In the genomic region with DNA sequence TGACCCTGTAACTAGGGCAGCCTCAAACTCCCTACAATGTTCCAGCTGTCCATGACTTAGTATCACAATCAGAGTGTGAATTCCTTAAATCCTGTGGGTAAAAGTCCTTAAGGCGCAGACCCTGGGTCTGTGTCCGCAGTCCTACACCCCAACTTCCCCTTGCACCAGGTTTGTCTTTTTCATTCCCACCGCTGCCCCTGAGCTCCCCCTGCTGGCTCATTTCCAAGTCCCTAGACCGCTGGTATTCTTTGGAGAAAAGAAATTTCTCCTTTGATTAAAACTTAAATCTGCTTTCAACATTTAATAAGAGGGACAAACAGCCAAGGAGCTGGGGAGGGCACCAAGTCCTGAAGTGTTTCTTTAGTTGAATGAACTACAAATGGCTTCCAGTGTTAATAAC, we compare ENCODE assay signal across 10 mouse cellular contexts. TPM values are rescaled to one million over a fixed set of nuclear protein-coding genes. Genes with fewer than 3 reads are reported as not detected.
A peak's percentile ranks its signal among the peaks of the same experiment; 100 is the strongest.
DNase-seq lines count a peak whose midpoint lies in the region; ATAC-seq and TF ChIP-seq lines count a peak whose summit lies in the region.
"Had no signal": no experiment of that assay in that cellular context is flagged by ENCODE, and none has a peak within 500 bp of the region (broad histone marks: within the 10 kb centered on the region; RNA-seq: fewer than 3 reads in every experiment).

No protein-coding gene starts in this region.

- no peaks in the 10 kb centered on the region for H3K4me1 ChIP-seq in cerebellum, adult 2 months (ENCODE audit: control insufficient read depth, insufficient read depth, low read length)
- peaks cover 23% of the 10 kb centered on the region for H3K4me1 ChIP-seq in kidney, embryonic 15.5 days

- WGBS in cerebellum, adult 2 months, result 59% methylated on average over 4 of the region's 4 CpGs
- 54% methylated on average over 4 of the region's 4 CpGs for WGBS in kidney, embryonic 15.5 days

- DNase-seq in cerebellum, adult 2 months, result no peak
- no peak for DNase-seq in cerebellum, postnatal 36 days
- DNase-seq in right cerebral cortex, postnatal 14 days, result peak; percentile 52
- no peak for DNase-seq in right cerebral cortex, postnatal 25 days
- peak; percentile 9 for DNase-seq in lung, postnatal 14 days
- DNase-seq in thymus, postnatal 25 days, result peak; percentile 36
- no peak for DNase-seq in gastrocnemius, postnatal 4 days (ENCODE audit: low spot score in 2 of 2)

- TF ChIP-seq CTCF in cerebellum, adult 2 months (IDR thresholded peaks at IDR 0.05; ENCODE audit: borderline replicate concordance, insufficient read depth, low read depth, low read length), result no peak

- no peaks in the 10 kb centered on the region for H3K36me3 ChIP-seq in kidney, embryonic 15.5 days
- H3K36me3 ChIP-seq: embryonic facial prominence, embryonic 15.5 days had no signal

- no peaks in the 10 kb centered on the region for H3K9me3 ChIP-seq in kidney, embryonic 15.5 days (replicated peaks)
- H3K9me3 ChIP-seq: embryonic facial prominence, embryonic 15.5 days had no signal

- peak overlapping the region; percentile 16 for H3K4me3 ChIP-seq in cerebellum, adult 2 months (replicated peaks; ENCODE audit: insufficient read depth, low read depth, low read length)
- H3K4me3 ChIP-seq in kidney, embryonic 15.5 days (replicated peaks), result no peak overlapping the region
- H3K4me3 ChIP-seq: embryonic facial prominence, embryonic 15.5 days had no signal

- TF ChIP-seq POLR2A in cerebellum, adult 2 months (IDR thresholded peaks at IDR 0.05; ENCODE audit: borderline replicate concordance, insufficient read depth, low read length), result no peak

- no peak overlapping the region for H3K4me2 ChIP-seq in kidney, embryonic 15.5 days
- H3K4me2 ChIP-seq: embryonic facial prominence, embryonic 15.5 days had no signal

- no peaks in the 10 kb centered on the region; the same call in 1 of the 2 replicates for H3K27me3 ChIP-seq in cerebellum, adult 2 months (ENCODE audit: control insufficient read depth, insufficient read depth, low read length)
- peaks cover 17% of the 10 kb centered on the region; the same call in 1 of the 2 replicates for H3K27me3 ChIP-seq in kidney, embryonic 15.5 days

- no peak for ATAC-seq in kidney, embryonic 15.5 days (replicated peaks; ENCODE audit: low FRiP score)

- H3K9ac ChIP-seq in kidney, embryonic 15.5 days, result no peak overlapping the region
- H3K9ac ChIP-seq: embryonic facial prominence, embryonic 15.5 days had no signal

- no peak overlapping the region for H3K27ac ChIP-seq in cerebellum, adult 2 months (ENCODE audit: insufficient read depth, low read length)
- H3K27ac ChIP-seq in kidney, embryonic 15.5 days, result no peak overlapping the region
- H3K27ac ChIP-seq: embryonic facial prominence, embryonic 15.5 days had no signal

RNA-seq across cellular contexts. Expression of a gene that starts 2.2 kb away (rescaled TPM):
- polyA plus RNA-seq in cerebellum, adult 2 months (2012; rRNA removed), result 1,304 and 1,327 TPM in 2 replicates
- total RNA-seq in gastrocnemius, postnatal 4 days (2021), result not detected
- 82.6 and 86.0 TPM in 2 replicates for polyA plus RNA-seq in kidney, embryonic 15.5 days (2015; fragmentation: Nextera tagmentation; extraction: Ambion mirVana)

RNA-seq across cellular contexts. Expression of a gene that starts 26.2 kb away (rescaled TPM):
- polyA plus RNA-seq in cerebellum, adult 2 months (2012; rRNA removed), result 0.03 TPM in 1 of 2 replicates, not detected in the other
- not detected for total RNA-seq in gastrocnemius, postnatal 4 days (2021)
- polyA plus RNA-seq in kidney, embryonic 15.5 days (2015; fragmentation: Nextera tagmentation; extraction: Ambion mirVana), result 0.58 and 0.91 TPM in 2 replicates
- total RNA-seq: left cerebral cortex, postnatal 10 days had no signal

Comparison
In these comparisons a context has a peak if more than half of its experiments do, and no peak if none do; other contexts are left out.
1. DNase-seq: peak in right cerebral cortex, postnatal 14 days (single experiment), lung, postnatal 14 days (single experiment) and thymus, postnatal 25 days (single experiment); none in cerebellum, adult 2 months (0 of 2), cerebellum, postnatal 36 days (0 of 2), right cerebral cortex, postnatal 25 days (single experiment) and gastrocnemius, postnatal 4 days (0 of 2).
2. RNA of a gene that starts 2.2 kb away (polyA plus RNA-seq): 1,304 to 1,327 TPM in cerebellum, adult 2 months; 82.6 to 86.0 TPM in kidney, embryonic 15.5 days; every median in the first group is over 10 times any median in the second.